Mouse (Mus musculus) lung, embryonic 16.5 days (tissue): ENCODE data around the gene Prkcz. TPM values are rescaled to one million over a fixed set of nuclear protein-coding genes. Genes with fewer than 3 reads are reported as not detected.

ENCODE experiments used
- ATAC-seq: fragments of 200-750 bp; cut with Nextera tagmentation; 2 replicates; pipeline ENCODE4 v1.8.0; 2017; ENCODE audit warnings: low read depth, mild to moderate bottlenecking, moderate library complexity
- H3K27ac ChIP-seq: fragments of 300-500 bp; sonication (generic); 2 replicates; pipeline ENCODE4 v1.5.1; 2014; ENCODE audit warnings: mild to moderate bottlenecking, control low read depth, low read length
- H3K27me3 ChIP-seq: fragments of 300-500 bp; sonication (generic); 2 replicates; pipeline ENCODE4 v1.6.1; 2014; ENCODE audit warnings: low read depth, low read length, mixed read lengths; ENCODE audit not compliant: control insufficient read depth, insufficient read depth
- H3K36me3 ChIP-seq: fragments of 300-500 bp; sonication (generic); 2 replicates; pipeline ENCODE4 v1.6.1; 2014; ENCODE audit warnings: low read length; ENCODE audit not compliant: control insufficient read depth, insufficient read depth
- H3K4me1 ChIP-seq: fragments of 300-500 bp; sonication (generic); replicated peaks from 2 replicates; pipeline ENCODE4 v1.6.1; 2014; ENCODE audit warnings: low read length, mixed read lengths; ENCODE audit not compliant: control insufficient read depth, insufficient read depth
- H3K4me2 ChIP-seq: fragments of 300-500 bp; sonication (generic); 2 replicates; pipeline ENCODE4 v1.6.1; 2014; ENCODE audit warnings: low read depth, low read length, control low read depth
- H3K4me3 ChIP-seq: fragments of 300-500 bp; sonication (generic); 2 replicates; pipeline ENCODE4 v1.5.1; 2014; ENCODE audit warnings: mild to moderate bottlenecking, low read length, control low read depth
- H3K9ac ChIP-seq: fragments of 300-500 bp; sonication (generic); 2 replicates; pipeline ENCODE4 v1.6.1; 2014; ENCODE audit warnings: low read length, control low read depth
- H3K9me3 ChIP-seq: fragments of 300-500 bp; sonication (generic); 2 replicates; pipeline ENCODE4 v1.6.1; 2016; ENCODE audit warnings: low read length; ENCODE audit not compliant: control insufficient read depth
- WGBS: fragments of 180-500 bp; shearing (Covaris S2); extraction: QIAGEN DNeasy Blood & Tissue Kit; methylation state at CpG from one replicate; pipeline ENCODE4 v1.1.7; 2014; 5-methylcytosine and 5-hydroxymethylcytosine counted together
- polyA plus RNA-seq: library from polyadenylated mRNA; unstranded; fragments of >200 nt; fragmentation: Nextera tagmentation; extraction: Ambion mirVana; gene quantifications from 2 replicates; pipeline ENCODE4 v1.2.1, GENCODE M21; 2015

The Prkcz gene
- polyA plus RNA-seq, 1 experiment from 2014 or later = 21.1 TPM

DNA sequence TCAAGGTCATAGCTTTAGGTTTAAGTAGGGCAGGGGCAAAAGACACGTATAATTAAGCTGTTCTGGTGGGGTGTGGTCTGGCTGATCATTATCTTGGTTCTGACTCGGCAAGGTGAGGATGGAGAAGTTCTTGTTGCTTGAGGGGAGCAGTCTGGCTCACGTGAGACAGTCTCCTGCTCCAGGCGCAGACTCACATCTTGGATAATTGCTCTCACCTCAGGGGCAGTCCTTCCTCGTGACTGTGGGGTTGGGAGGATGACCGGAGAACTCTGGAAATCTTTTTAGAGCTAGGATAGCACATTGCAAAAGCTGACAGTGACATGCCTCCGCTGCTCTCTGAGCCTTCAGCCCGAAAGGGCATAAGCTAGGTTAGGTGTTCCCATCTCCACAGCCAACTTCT is 36.6 kb downstream of the Prkcz start:
- no peak for ATAC-seq
- Histone ChIP-seq H3K27ac (no peak overlapping the region), H3K4me2 (no peak overlapping the region), H3K36me3 (no peaks in the 10 kb centered on the region), H3K27me3 (no peaks in the 10 kb centered on the region), H3K4me1 (no peaks in the 10 kb centered on the region; the same call in 1 of the 2 replicates), H3K9ac (no peak overlapping the region), H3K4me3 (no peak overlapping the region), H3K9me3 (no peaks in the 10 kb centered on the region)
- WGBS = 35% methylated on average over 8 of the region's 8 CpGs

DNA sequence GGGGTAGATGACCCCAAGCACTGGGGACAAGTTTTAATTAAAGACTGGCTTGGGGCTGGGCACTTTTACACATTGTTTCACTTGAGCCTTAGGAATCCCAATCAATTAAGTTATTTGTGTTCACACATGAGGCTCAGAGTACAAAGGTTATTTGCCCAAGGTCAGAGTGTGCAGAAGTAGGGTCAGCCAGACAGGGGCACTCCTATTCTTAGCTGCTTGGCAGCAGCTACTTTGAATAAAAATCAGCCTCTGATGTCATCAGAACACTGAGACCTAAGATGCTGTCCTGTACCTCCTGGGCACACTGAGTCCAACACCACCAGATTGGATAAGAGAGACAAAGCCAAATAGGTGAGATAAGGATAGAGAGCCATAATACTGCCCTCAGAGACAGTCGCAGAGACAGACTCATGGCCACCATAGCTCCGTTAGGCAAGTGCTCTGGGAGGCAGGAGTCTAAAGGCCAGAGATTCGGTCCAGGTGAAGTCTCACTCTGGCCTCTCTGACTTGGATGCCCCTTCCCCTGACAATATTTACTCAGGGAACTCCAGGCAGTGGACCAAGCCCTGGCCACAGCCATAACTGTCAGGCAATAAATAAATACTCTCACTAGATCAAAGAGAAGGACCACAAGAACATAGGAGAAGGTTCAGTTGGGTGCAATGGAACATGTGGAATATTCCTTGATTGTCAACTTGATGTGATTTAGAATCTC is 37.9 kb downstream of the Prkcz start:
- WGBS = 51% methylated on average over 3 of the region's 3 CpGs
- H3K4me3 ChIP-seq = no peak overlapping the region
- ATAC-seq = no peak

DNA sequence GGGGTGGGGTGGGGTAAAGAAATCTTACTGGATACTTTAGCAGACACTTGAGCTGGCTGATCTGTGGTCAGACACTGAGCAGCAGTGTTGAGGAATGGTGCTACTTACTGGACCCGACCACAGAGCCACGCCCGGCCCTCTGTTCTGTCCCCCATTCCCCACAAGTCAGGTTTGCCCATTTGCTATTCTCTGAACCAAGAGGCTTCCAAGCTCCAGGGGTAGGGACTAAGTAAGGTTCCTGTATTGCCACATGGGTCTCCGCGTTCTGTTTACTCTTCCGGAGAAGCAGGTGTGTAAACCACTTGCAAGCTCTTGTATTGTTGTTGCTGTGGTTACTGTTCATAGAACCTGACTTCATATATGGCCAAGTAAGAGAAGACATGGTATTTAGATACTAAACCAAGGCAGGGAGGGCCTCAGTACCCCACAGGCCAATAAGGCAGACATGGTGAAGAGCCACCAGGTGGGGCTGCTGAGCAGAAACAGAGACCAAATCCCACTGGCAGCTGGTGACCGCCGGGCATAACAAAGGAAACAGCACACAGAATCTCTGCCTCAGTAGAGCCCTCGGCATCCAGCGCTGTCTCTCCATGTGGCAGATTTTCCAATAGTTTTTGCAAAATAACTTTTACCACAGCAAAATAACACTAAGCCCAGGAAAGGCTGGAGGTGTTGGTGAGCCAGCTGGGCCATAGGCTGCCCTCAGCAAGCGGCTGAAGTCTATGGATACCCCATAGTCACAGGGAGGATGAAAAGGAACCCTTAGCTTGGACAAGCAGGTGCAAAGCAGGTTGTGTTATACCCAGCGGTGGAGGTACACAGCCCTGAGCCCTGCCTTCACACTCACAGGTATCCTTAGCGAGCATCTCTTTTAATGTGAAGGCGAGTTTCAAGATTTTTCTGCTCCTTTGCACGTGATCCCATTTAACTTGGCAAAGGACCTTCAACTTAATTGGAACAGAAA is 40.6 kb downstream of the Prkcz start:
- H3K9ac ChIP-seq = no peak overlapping the region
- no peaks in the 10 kb centered on the region for H3K9me3 ChIP-seq
- H3K4me3 ChIP-seq = no peak overlapping the region
- WGBS = 51% methylated on average over 15 of the region's 15 CpGs
- no peaks in the 10 kb centered on the region for H3K27me3 ChIP-seq
- H3K27ac ChIP-seq = no peak overlapping the region
- peak; percentile 70 for ATAC-seq
- H3K36me3 ChIP-seq = no peaks in the 10 kb centered on the region
- no peaks in the 10 kb centered on the region; the same call in 1 of the 2 replicates for H3K4me1 ChIP-seq
- H3K4me2 ChIP-seq = no peak overlapping the region

More for the DNA sequence above, 37.9 kb downstream of the Prkcz start:
- Histone ChIP-seq H3K27ac (no peak overlapping the region), H3K4me1 (no peaks in the 10 kb centered on the region; the same call in 1 of the 2 replicates), H3K36me3 (no peaks in the 10 kb centered on the region), H3K27me3 (no peaks in the 10 kb centered on the region), H3K9ac (no peak overlapping the region), H3K9me3 (no peaks in the 10 kb centered on the region), H3K4me2 (no peak overlapping the region)

DNA sequence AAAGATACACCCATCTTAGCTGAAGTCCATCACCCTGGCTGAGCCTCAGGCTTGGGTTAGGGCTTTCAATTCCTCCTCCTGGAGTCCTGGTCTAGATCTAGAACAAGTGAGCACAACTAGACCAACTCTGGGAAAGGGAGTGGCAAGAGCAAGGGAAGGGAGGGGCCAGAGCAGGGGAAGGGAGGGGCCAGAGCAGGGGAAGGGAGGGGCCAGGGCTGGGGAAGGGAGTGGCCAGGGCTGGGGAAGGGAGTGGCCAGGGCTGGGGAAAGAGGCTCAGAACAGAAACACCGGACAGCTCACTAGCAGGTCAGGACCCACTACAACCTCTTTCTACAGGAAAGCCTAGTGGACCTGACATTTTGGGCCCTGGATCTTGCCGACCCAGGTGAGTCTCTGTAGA is 42.9 kb downstream of the Prkcz start:
- Histone ChIP-seq H3K27me3 (no peaks in the 10 kb centered on the region), H3K9me3 (no peaks in the 10 kb centered on the region), H3K4me1 (no peaks in the 10 kb centered on the region; the same call in 1 of the 2 replicates), H3K4me3 (no peak overlapping the region), H3K36me3 (no peaks in the 10 kb centered on the region), H3K4me2 (no peak overlapping the region), H3K27ac (no peak overlapping the region), H3K9ac (no peak overlapping the region)
- WGBS = 23% methylated on average over 2 of the region's 2 CpGs
- ATAC-seq = peak; percentile 59

DNA sequence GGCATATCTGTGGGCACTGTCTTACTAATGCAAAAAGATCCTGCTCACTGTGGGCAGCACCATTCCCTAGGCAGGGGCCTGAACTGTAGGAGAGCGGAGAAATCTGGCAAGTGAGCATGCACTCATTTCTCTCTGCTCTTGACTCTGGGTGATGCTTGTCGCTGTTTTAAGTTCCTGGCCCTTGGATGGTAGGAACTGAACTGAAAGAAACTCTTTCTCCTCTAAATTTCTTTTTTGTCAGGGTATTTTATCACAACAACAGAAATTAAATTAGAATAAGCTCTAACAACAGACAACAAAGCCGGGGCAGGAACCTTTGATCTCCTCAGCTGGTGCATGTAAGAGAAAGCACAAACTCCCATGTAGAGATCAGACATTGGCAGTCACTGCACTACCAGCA is 46.1 kb downstream of the Prkcz start:
- Histone ChIP-seq H3K9ac (no peak overlapping the region), H3K4me1 (no peaks in the 10 kb centered on the region), H3K9me3 (no peaks in the 10 kb centered on the region), H3K27ac (no peak overlapping the region), H3K4me2 (no peak overlapping the region), H3K4me3 (no peak overlapping the region), H3K36me3 (no peaks in the 10 kb centered on the region), H3K27me3 (no peaks in the 10 kb centered on the region)
- ATAC-seq = no peak
- 88% methylated on average over 3 of the region's 3 CpGs for WGBS

DNA sequence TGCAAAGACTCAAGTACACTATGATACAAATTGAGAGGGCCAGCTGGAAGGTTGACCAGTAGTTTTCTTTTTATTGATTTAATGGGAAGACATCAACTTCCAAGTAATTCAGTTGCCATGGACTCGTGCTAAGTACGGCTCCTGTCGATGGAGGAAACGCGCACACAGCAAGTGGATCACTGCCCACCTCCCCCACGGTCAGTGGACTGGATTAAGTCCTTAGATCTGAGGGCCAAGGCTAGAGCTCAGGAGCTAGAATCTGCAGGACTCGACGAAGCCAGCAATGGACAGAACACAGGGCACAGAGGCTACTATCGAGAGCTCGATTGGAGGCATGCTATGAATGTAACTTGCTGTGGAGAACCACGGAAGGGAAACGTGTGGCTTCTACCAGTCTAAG is 52.5 kb downstream of the Prkcz start:
- Histone ChIP-seq H3K9me3 (no peaks in the 10 kb centered on the region), H3K4me1 (peaks cover 13% of the 10 kb centered on the region), H3K27me3 (no peaks in the 10 kb centered on the region), H3K36me3 (no peaks in the 10 kb centered on the region), H3K27ac (no peak overlapping the region), H3K4me3 (no peak overlapping the region), H3K4me2 (no peak overlapping the region), H3K9ac (no peak overlapping the region)
- 85% methylated on average over 12 of the region's 12 CpGs for WGBS
- no peak for ATAC-seq

DNA sequence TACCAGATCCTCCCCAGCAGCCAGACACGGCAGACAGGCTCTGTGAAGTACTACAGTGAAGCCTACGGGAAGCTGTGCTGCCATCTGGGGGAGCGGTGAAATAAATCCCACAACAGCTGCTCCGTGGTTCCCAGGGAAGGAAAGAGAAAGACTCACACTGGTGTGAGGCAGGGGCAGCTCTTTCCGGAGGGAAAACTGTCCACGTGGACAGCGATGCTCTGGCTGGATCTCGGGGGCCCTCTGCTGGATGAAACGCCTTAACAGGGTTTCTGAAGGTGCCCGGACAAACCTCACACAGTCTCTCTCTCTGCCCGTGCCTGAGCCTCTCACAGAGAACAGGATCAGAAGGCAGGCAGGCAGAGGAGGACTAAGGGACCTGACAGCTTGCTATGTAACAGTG is 53.1 kb downstream of the Prkcz start:
- Histone ChIP-seq H3K36me3 (no peaks in the 10 kb centered on the region), H3K9ac (peak overlapping the region; percentile 58), H3K4me3 (peak overlapping the region; percentile 12), H3K27ac (no peak overlapping the region), H3K9me3 (no peaks in the 10 kb centered on the region), H3K4me2 (peak overlapping the region; percentile 42), H3K27me3 (no peaks in the 10 kb centered on the region), H3K4me1 (peaks cover 13% of the 10 kb centered on the region)
- 0% methylated on average over 11 of the region's 11 CpGs for WGBS
- ATAC-seq = peak; percentile 95

DNA sequence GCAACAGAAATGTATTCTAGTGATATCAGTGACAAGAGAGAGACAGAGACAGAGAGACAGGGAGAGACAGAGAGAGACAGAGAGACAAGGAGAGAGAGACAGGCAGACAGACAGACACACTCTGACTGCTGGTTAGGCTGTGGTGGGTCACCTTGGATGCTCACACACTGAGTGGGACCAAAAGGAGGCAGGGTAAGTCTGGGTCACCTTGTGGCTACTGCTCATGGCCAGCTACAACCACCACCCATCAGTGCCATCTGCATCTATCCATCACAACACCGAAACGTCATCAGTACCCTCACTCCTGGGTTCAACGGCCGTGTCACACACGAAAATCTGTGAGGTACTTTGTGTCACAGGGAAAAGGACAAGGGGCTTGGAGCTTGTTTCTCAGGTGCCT is 53.6 kb downstream of the Prkcz start:
- peak; percentile 11 for ATAC-seq
- H3K36me3 ChIP-seq = no peaks in the 10 kb centered on the region
- no peak overlapping the region for H3K27ac ChIP-seq
- peaks cover 13% of the 10 kb centered on the region for H3K4me1 ChIP-seq
- peak overlapping the region; percentile 58 for H3K9ac ChIP-seq
- peak overlapping the region; percentile 42 for H3K4me2 ChIP-seq
- 69% methylated on average over 5 of the region's 5 CpGs for WGBS
- H3K9me3 ChIP-seq = no peaks in the 10 kb centered on the region
- H3K27me3 ChIP-seq = no peaks in the 10 kb centered on the region
- H3K4me3 ChIP-seq = peak overlapping the region; percentile 12
